Mouse (Mus musculus) ES-E14 (cell line): ENCODE measurements around the gene Pogz.

Experiments
- CHD2 ChIP-seq: IDR thresholded peaks from 2 replicates; pipeline ENCODE4 v1.6.1; 2014; ENCODE audit warnings: mild to moderate bottlenecking, low read depth, low read length, inconsistent platforms
- MAFK ChIP-seq: IDR thresholded peaks from 2 replicates; pipeline ENCODE4 v1.6.1; 2014; ENCODE audit warnings: mild to moderate bottlenecking, low read depth, low read length, inconsistent platforms; ENCODE audit not compliant: insufficient read depth
- ZNF384 ChIP-seq: IDR thresholded peaks from 2 replicates; pipeline ENCODE4 v1.6.1; 2012; ENCODE audit warnings: low read depth, low read length, inconsistent platforms

DNA sequence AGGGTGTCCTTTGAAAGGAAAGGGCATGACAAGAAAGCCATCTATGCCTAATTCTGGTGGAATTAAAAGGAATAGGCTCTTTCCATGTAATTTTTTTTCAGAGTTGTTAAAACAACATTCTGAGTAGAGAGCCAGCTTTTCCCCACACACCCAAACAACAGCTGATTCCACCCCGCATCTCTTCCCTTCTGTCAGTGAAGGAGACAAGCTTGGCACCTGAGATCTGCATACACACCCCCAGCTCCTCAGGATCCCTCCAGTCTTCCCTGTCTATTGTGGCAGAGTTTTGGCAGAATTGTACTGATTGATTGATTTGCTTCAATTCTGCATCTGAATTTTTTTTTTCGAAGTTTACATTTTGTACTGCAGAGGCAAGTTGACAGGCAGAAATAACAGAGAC is 45.1 kb upstream of the Pogz start:
- TF ChIP-seq MAFK (no peak), ZNF384 (no peak), CHD2 (no peak)
